Mouse (Mus musculus) frontal cortex, postnatal 10 days (tissue): ENCODE data around the gene Rab15.

Source experiments
- DNase-seq, 2 experiments: peaks; one replicate each; pipeline ENCODE4 v3.0.0; 2022; ENCODE audit warnings: low spot score in 2 of 2, mixed read lengths in 1 of 2

The Rab15 gene

GRCm38 (mm10) chr12:76778305-76779083 lies 44.2 kb downstream of the Rab15 start:
- no peak for DNase-seq

DNA sequence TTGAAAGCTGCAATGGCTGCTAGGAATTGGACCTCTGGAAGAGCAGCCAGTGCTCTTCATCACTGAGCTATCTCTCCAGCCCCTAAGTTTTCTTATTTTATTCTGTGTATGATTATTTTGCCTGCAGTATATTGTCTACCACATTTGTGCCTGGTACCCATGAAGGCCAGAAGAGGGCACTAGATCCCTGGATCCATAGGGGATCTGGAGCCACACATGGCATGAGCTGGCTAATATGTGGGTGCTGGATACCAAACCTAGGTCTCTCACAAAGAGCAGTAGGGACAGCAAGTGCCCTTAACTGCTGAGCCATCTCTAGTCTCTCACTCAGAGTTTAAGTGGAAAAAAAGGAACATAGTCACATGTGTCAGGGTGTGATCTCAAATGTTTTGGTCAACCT lies 44.9 kb downstream of the Rab15 start:
- DNase-seq: no peak

- DNase-seq: no peak
Measured at GRCm38 (mm10) chr12:76776898-76777297, 45.8 kb downstream of the Rab15 start.

- no peak for DNase-seq
Measured at GRCm38 (mm10) chr12:76775132-76775531, 47.6 kb downstream of the Rab15 start.

- DNase-seq: no peak
Measured at GRCm38 (mm10) chr12:76774652-76775051, 48.1 kb downstream of the Rab15 start.

GRCm38 (mm10) chr12:76771540-76771939 lies 51.2 kb downstream of the Rab15 start:
- no peak for DNase-seq

DNA sequence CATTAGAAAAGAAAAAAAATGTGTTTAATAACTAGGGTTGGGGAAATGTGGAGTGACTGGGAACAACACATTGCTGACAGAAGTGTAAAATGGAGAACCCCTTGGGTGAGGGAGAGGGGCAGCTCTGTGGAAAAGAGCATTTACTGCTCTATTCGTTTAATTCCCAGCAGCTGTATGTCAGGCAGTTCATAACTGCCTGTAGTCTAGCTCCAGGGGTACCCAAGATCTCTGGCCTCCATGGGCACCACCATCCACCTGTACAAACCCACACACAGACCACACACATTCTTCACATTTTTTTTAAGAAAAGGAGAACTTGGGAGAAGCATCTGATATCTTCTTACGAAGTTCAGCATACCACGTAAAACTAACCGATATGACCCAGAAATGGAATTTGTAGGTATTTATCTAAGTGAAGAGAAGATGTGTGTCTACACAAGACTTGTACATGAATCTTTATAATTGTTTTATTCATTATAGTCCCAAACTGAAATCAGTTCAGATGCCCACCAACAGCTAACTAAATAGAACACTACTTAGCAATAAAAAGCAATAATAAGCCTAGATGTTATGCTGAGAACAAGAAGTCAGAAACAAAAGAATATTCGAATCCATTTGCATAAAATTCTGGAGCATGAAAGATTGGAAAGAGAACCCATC lies 51.7 kb downstream of the Rab15 start:
- no peak for DNase-seq

DNA sequence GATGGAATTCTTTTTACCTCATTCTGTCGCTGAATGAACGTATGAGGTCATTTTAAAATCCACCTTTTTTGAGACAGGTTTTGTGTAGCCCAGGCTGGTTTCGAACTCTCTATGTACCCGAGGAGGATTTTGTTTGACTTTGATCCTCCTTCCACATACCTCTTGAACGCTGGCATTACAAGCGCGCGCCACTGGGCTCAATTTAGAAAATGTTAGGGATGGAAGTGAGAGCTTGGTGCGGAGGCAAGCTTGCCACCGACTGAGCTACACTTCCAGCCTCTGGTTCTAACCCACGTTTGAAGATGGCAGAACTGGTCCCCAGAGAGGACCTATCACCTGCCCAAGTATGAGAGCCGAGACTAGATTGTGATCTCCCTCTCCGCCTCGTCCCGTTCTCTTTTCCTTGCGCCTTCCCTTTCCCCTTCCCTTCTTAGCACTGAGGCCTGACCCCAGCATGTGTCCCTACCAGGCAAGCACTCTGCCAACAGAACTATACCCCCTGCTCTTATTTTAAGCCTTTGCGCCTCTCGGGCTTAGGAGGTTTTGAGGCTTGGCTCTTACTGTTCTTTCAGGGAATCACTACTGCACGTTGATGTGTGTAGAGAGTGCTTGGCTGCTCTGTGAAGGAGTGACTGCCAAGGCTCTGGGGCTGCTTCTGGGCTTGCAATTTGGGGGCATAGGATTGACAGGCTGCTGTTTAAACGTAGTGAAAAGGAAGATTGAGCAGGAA lies 56.6 kb downstream of the Rab15 start:
- peak in 1 of 2 experiments; percentile 16 for DNase-seq

DNA sequence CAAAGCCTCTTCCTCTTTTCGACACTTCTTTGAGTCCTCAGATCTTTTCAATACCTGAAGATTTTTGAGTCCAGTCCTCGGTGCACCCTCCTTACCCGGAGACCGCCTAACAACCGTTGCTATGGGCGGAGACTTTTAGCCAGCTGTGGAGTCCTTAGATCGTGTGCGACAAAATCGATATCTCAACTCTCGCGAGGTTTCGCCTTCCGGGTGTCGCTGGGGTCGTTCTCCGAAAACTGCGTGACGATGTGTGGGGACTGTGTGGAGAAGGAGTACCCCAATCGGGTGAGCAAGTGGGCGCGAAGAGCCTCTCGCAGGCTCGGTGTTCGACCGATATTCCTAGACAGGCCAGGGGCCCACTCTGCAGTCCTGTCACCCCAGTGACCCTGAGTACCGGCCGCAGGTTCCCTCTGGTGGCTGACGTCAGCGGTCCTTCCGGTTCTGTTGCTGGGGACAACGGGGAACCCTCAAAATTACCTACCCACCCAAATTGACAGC lies 57.3 kb downstream of the Rab15 start, which contains the start of the genes Churc1 and Fntb:
Gene Churc1, plus strand, starts transcription at position 185 of the 498 bp plus-strand sequence.
Gene Fntb, plus strand, starts transcription at position 236 of the 498 bp plus-strand sequence.
- DNase-seq: peak; percentile 81 to 88

DNA sequence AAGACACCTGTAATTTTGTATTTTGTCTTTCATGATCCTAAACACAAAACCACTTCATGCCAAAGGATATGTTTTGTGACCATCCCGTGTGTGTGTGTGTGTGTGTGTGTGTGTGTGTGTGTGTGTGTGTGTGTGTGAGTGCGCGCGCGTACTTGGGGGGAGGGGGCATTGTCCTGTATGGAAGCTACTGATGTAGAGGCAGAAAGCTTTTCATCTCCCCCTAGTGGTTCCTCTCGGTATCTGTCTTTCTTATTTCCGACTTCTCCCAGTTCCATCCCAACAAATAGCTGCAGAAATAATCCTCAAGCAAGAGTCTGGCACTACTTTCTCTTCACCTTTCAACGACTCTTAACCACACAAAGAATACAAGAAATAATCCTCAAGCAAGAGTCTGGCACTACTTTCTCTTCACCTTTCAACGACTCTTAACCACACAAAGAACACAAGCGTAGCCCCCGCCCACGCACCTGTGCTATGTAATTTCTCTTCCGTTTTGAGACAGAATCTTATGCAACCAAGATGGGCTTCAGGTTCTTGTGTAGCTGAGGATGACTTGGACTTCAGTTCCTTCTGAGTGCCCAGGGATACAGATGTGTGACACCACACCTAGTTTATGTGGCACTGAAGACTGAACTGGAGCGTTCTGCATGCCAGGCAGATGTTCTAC lies 69.9 kb downstream of the Rab15 start:
- peak; percentile 21 to 22 for DNase-seq

DNA sequence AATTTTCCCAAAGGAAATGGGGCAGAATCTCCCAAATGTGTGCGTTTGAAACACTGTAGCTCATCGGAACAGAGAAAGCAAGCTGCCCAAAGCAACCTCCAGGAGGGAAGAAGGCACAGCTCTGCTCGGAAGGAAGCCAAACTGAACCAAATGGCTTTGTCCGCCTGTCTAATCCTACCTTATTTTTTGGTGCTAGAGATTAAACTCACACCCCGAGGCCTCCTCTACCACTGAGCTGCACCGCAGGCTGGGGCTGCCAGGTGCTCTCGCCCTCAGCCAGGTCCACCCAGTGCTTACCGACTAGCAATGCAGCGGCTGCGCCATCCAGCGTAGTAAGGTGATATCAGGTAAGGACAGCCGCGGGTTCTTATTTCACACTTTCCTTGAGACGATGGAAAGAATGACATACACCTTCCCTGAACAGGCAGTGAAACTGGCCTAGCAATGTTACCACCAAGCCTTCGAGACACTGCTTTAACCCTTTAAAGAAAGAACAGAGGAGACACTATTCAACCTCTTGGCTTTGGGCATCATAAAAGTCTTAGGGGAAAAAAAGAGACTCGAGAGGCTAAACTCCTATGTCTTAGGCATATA lies 71.7 kb downstream of the Rab15 start:
- DNase-seq: no peak
